Mouse (Mus musculus) midbrain, embryonic 13.5 days (tissue): Measurements from ENCODE around the gene Morn4. TPM values are rescaled to one million over a fixed set of nuclear protein-coding genes. Genes with fewer than 3 reads are reported as not detected.
A peak's percentile ranks its signal among the peaks of the same experiment; 100 is the strongest.
"Not testable (repeated sequence)": the region's sequence is repeated elsewhere in the genome, so short reads cannot be mapped to it uniquely, and the experiment has no call there.

Experiments used
- ATAC-seq: fragments of 200-750 bp; cut with Nextera tagmentation; 2 replicates; pipeline ENCODE4 v1.8.0; 2017; ENCODE audit warnings: mild to moderate bottlenecking, moderate TSS enrichment, moderate library complexity
- H3K27ac ChIP-seq: fragments of 300-500 bp; sonication (generic); 2 replicates; pipeline ENCODE4 v1.5.1; 2015; ENCODE audit warnings: inconsistent platforms, mild to moderate bottlenecking, moderate library complexity
- H3K27me3 ChIP-seq: fragments of 300-500 bp; sonication (generic); 2 replicates; pipeline ENCODE4 v1.6.1; 2015; ENCODE audit warnings: mild to moderate bottlenecking, inconsistent platforms
- H3K36me3 ChIP-seq: fragments of 300-500 bp; sonication (generic); 2 replicates; pipeline ENCODE4 v1.6.1; 2015; ENCODE audit warnings: mild to moderate bottlenecking, inconsistent platforms
- H3K4me1 ChIP-seq: fragments of 300-500 bp; sonication (generic); replicated peaks from 2 replicates; pipeline ENCODE4 v1.6.1; 2015; ENCODE audit warnings: inconsistent platforms
- H3K4me2 ChIP-seq: fragments of 300-500 bp; sonication (generic); replicated peaks from 2 replicates; pipeline ENCODE4 v1.6.1; 2015; ENCODE audit warnings: moderate library complexity, mild to moderate bottlenecking, inconsistent platforms
- H3K4me3 ChIP-seq: fragments of 300-500 bp; sonication (generic); replicated peaks from 2 replicates; pipeline ENCODE4 v1.5.1; 2015; ENCODE audit warnings: mild to moderate bottlenecking, inconsistent platforms
- H3K9ac ChIP-seq: fragments of 300-500 bp; sonication (generic); replicated peaks from 2 replicates; pipeline ENCODE4 v1.6.1; 2015; ENCODE audit warnings: mild to moderate bottlenecking, inconsistent platforms
- H3K9me3 ChIP-seq: fragments of 300-500 bp; sonication (generic); 2 replicates; pipeline ENCODE4 v1.6.1; 2016; ENCODE audit warnings: mild to moderate bottlenecking, inconsistent platforms
- WGBS: fragments of 180-500 bp; shearing (Covaris S2); methylation state at CpG from one replicate; pipeline ENCODE4 v1.1.7; 2015; 5-methylcytosine and 5-hydroxymethylcytosine counted together
- polyA plus RNA-seq: library from polyadenylated mRNA; unstranded; fragments of >200 nt; fragmentation: Nextera tagmentation; extraction: Ambion mirVana; gene quantifications from 2 replicates; pipeline ENCODE4 v1.2.1, GENCODE M21; 2015

Morn4 gene
- polyA plus RNA-seq, 1 experiment from 2014 or later, result 128 TPM

DNA sequence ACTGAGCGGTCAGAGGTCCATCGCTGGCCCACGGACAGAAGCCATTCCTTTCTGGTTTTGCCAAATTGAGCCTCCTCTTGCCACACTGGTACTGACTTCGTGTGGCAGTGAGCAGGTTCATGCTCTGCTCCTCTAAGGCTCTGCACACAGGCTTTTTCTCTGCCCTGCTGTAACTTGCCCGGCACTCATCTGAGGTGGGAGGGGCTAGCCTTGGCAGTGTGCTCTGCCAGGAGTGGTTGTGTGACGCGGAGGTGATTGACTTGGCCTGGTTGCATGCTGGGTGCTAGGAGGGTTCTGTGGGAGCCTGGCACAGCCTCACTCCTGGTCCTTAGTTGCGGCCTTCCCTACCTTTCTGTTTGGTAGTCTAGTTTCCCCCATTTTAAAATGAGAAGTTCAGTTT, 34.3 kb upstream of the Morn4 start:
- ATAC-seq, result no peak

DNA sequence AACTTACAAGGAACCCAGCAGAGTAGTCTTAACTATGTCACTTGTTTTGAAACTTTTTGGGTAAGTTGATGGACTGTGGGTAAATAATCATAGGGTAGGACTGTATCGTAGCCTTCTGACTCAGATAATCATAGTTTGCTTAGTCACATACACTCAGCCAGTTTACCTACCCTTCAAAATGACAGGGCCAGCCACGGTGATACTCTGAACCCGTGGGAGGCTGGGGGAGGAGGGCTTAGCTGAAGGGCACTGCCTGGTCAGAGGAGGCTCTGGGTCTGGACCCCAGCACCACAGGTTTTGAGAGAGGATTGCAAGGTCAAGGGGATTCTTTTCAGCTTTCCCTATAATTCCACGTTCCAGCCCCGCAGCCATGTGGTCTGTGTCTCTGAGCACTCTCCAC, 32.4 kb upstream of the Morn4 start:
- ATAC-seq, result no peak
- H3K27ac ChIP-seq, result no peak overlapping the region
- no peaks in the 10 kb centered on the region for H3K27me3 ChIP-seq
- WGBS, result 95% methylated on average over 5 of the region's 5 CpGs
- H3K9me3 ChIP-seq, result no peaks in the 10 kb centered on the region
- H3K4me1 ChIP-seq, result no peaks in the 10 kb centered on the region
- H3K9ac ChIP-seq, result no peak overlapping the region
- no peak overlapping the region for H3K4me3 ChIP-seq
- no peak overlapping the region for H3K4me2 ChIP-seq
- H3K36me3 ChIP-seq, result peaks cover 89% of the 10 kb centered on the region

More for the DNA sequence above, 34.3 kb upstream of the Morn4 start:
- Histone ChIP-seq H3K36me3 (peaks cover 86% of the 10 kb centered on the region), H3K27me3 (no peaks in the 10 kb centered on the region), H3K27ac (no peak overlapping the region), H3K9me3 (no peaks in the 10 kb centered on the region), H3K4me1 (no peaks in the 10 kb centered on the region), H3K4me2 (no peak overlapping the region), H3K9ac (no peak overlapping the region), H3K4me3 (no peak overlapping the region)
- WGBS, result 91% methylated on average over 8 of the region's 8 CpGs

DNA sequence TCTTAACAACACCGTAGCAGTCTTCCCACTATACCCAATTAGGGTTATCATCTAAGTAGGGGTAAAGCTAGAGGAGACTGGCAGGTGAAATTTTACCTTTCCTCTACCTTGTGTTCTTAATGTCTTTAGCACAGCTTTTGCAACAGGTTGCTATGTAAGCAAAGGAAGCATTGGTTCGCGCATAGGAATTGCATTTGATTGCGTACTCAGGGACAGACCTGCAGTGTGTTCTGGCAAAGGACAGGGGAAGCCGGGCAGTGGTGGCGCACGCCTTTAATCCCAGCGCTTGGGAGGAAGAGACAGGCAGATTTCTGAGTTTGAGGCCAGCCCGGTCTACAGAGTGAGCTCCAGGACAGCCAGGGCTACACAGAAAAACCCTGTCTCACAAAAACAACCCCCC, 32.0 kb upstream of the Morn4 start:
- Histone ChIP-seq H3K27ac (no peak overlapping the region), H3K36me3 (peaks cover 89% of the 10 kb centered on the region), H3K4me3 (no peak overlapping the region), H3K9me3 (no peaks in the 10 kb centered on the region), H3K4me1 (no peaks in the 10 kb centered on the region), H3K9ac (no peak overlapping the region), H3K27me3 (no peaks in the 10 kb centered on the region), H3K4me2 (no peak overlapping the region)
- WGBS, result 98% methylated on average over 9 of the region's 9 CpGs
- ATAC-seq, result no peak

DNA sequence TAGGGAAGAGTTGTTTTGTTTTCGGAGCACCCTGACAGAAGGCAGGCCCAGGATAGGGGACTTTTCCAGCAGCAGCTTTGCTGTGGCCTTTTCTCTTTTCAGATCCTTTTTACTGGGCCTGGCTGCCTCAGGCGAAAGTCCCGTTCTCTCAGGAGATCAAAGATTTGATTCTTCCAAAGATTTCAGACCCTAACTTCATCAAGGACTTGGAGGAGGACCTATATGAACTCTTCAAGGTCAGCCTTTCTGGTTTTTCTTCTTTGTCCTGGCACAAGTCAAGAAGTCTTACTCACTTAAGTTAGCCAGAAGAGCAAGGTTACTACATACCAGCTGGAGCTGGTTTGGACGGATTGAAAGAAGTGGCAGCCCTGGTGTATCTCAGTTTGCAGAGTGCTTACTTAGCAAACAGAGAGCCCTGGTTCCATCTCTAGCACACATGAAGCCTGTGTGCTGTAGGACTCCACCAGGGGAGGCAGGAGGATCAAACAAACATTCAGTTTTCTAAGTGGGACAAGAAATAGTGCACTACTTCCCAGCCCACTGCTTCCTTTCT, 29.7 kb upstream of the Morn4 start:
- H3K9me3 ChIP-seq, result no peaks in the 10 kb centered on the region
- no peak overlapping the region for H3K4me3 ChIP-seq
- H3K9ac ChIP-seq, result no peak overlapping the region
- 94% methylated on average over 4 of the region's 4 CpGs for WGBS
- H3K27ac ChIP-seq, result no peak overlapping the region
- no peak overlapping the region for H3K4me2 ChIP-seq
- ATAC-seq, result no peak
- H3K4me1 ChIP-seq, result no peaks in the 10 kb centered on the region
- peaks cover 74% of the 10 kb centered on the region for H3K36me3 ChIP-seq
- H3K27me3 ChIP-seq, result no peaks in the 10 kb centered on the region

DNA sequence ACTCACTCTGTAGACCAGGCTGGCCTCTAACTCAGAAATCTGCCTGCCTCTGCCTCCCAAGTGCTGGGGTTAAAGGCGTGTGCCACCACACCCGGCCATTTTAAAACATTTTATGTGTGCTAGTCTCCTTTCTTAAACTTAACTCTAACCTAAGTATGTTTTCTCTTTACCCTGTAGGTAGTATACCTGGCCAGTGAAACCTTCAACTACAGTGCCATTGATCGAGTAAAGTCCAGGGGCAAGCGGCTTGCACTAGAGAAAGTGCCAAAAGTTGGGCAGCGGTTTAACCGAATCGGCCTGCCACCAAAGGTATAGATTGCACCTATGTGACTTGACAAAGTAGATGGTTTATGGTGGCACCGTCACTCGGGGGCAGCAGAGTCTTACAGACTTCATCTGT, 18.5 kb upstream of the Morn4 start:
- 97% methylated on average over 9 of the region's 9 CpGs for WGBS
- no peaks in the 10 kb centered on the region for H3K4me1 ChIP-seq
- no peak for ATAC-seq
- no peak overlapping the region for H3K27ac ChIP-seq
- no peak overlapping the region for H3K4me2 ChIP-seq
- no peaks in the 10 kb centered on the region for H3K9me3 ChIP-seq
- peaks cover 47% of the 10 kb centered on the region for H3K36me3 ChIP-seq
- no peaks in the 10 kb centered on the region for H3K27me3 ChIP-seq
- H3K9ac ChIP-seq, result no peak overlapping the region
- H3K4me3 ChIP-seq, result no peak overlapping the region

DNA sequence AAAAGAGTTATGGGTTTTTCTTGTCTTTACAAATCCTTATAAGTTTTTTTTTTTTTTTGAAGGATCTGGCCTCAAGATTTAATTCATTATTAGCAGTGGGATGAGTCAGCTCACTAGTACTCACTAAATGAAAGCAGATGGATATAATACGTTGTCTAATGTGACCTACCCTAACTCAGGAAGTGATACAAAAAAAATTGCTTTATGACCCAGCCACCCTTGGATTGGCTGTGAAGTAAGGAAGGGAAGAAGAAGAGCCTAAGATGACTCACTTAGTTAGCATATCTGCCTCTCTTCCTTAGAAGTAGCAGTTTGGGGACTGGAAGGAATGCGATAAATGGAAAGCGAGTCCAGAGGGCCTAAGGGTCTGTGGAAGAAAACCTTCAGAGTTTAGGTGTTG, 13.2 kb upstream of the Morn4 start:
- Histone ChIP-seq H3K4me3 (no peak overlapping the region), H3K4me2 (no peak overlapping the region), H3K27ac (no peak overlapping the region), H3K4me1 (peaks cover 3% of the 10 kb centered on the region; the same call in 1 of the 2 replicates), H3K36me3 (peaks cover 35% of the 10 kb centered on the region), H3K27me3 (no peaks in the 10 kb centered on the region), H3K9ac (no peak overlapping the region), H3K9me3 (no peaks in the 10 kb centered on the region)
- WGBS, result 92% methylated on average over 3 of the region's 3 CpGs
- no peak for ATAC-seq

DNA sequence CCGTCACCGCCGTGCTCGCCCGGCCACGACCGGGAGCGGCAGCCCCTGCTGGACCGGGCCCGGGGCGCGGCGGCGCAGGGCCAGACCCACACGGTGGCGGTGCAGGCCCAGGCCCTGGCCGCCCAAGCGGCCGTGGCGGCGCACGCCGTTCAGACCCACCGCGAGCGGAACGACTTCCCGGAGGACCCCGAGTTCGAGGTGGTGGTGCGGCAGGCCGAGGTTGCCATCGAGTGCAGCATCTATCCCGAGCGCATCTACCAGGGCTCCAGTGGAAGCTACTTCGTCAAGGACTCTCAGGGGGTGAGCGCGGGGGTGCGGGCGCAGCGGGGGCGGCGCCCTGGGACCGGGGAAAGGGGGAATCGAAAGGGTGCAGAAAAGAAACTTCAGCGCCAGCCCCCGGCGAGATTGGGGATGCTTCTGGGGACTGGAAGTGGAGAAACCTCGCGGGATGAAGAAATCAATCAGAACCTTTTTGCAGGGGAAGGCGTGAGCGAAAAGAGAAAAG, 4.5 kb upstream of the Morn4 start:
- Histone ChIP-seq H3K4me2 (peak overlapping the region; percentile 93), H3K9ac (peak overlapping the region; percentile 92), H3K4me1 (peaks cover 37% of the 10 kb centered on the region), H3K27ac (peak overlapping the region; percentile 89), H3K9me3 (no peaks in the 10 kb centered on the region), H3K36me3 (peaks cover 9% of the 10 kb centered on the region; the same call in 1 of the 2 replicates), H3K27me3 (no peaks in the 10 kb centered on the region), H3K4me3 (peak overlapping the region; percentile 91)
- peak; percentile 76 for ATAC-seq
- WGBS, result under 1% methylated on average over 52 of the region's 52 CpGs

DNA sequence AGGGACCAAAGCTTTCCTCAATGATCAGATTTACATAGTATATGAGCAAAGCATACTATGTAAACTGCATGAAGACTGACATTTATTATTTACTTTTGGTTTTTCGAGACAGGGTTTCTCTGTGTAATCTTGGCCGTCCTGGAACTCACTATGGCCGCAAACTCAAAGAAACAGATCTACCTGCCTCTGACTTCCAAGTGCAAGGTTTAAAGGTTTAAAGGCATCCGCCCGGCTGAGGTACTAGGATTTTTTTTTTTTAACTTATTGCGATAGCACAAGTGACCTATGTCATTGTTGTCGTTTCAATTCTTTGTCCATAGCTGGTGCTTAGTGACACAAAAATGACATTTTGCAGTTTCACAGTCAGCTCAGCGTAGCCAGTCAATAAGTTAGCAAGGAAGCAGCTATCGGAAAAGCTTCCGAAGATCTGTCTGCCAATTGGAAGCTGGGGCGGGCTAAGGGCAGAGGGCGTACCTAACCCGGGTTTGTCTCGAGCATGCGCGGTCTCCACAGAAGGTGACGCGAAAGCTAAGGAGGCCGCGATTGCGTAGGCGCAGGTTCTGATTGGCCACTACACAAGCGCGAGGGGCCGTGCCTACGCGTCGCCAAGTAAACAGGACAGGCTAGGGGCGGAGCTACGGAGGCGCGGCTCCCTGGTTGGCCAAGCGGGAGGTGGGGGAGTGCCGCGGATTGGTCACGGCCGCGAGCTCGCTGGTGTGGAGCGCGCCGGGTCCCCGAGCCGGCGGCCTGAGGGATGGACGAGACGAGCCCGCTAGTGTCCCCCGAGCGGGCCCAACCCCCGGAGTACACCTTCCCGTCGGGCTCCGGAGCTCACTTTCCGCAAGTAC, 3.8 kb upstream of the Morn4 start, which contains the start of gene Pi4k2a:
TSS of gene Pi4k2a (plus strand) at position 723 of the 848 bp plus-strand sequence.
- H3K4me2 ChIP-seq, result peak within 1 kb of the TSS; percentile 93
- no peaks in the 10 kb centered on the region for H3K9me3 ChIP-seq
- no peaks in the 10 kb centered on the region for H3K27me3 ChIP-seq
- 2% methylated on average over 40 of the region's 55 CpGs for WGBS
- H3K27ac ChIP-seq, result peak within 1 kb of the TSS; percentile 89
- H3K4me1 ChIP-seq, result peaks cover 41% of the 10 kb centered on the region
- peaks cover 8% of the 10 kb centered on the region; the same call in 1 of the 2 replicates for H3K36me3 ChIP-seq
- H3K9ac ChIP-seq, result peak within 1 kb of the TSS; percentile 92
- peak within 1 kb of the TSS; percentile 91 for H3K4me3 ChIP-seq
- peak; percentile 97 for ATAC-seq

DNA sequence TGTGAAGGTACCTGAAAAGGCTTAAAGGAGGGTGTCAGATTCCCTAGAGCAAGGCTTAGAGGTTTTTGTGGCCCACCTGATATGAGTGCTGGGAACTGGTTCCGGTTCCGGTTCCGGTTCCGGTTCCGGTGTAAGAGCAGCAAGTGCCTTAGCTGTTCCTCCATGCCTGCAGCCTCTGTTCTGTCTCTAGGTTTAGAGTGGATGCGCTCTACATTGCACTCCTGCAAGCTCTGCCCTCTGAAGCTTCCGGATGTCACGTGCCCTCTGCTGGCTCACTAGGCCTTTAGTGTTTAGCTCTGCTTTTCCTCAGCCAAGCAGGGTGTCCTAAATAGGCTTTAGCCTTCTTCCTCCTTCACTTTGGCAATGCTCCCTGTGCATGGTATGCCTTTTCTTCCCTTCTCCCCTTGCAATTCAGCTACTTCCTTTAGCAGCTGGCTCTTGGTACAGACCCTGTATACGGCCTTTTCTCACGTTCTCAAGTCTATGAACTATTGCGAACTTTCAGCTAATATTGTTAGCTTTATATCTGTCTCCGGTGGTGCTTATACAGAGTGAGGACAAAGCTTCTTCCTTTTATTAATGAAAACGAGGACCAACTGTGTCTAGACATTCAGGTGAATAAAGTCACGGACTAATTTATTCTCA, 3.1 kb upstream of the Morn4 start:
- H3K9me3 ChIP-seq, result no peaks in the 10 kb centered on the region
- peaks cover 5% of the 10 kb centered on the region; the same call in 1 of the 2 replicates for H3K36me3 ChIP-seq
- H3K27me3 ChIP-seq, result no peaks in the 10 kb centered on the region
- peak overlapping the region; percentile 28; the same call in 1 of the 2 replicates for H3K9ac ChIP-seq
- peak overlapping the region; percentile 80 for H3K27ac ChIP-seq
- H3K4me3 ChIP-seq, result peak overlapping the region; percentile 91
- peaks cover 37% of the 10 kb centered on the region for H3K4me1 ChIP-seq
- WGBS, result 26% methylated on average over 14 of the region's 14 CpGs
- H3K4me2 ChIP-seq, result peak overlapping the region; percentile 68
- no peak for ATAC-seq

DNA sequence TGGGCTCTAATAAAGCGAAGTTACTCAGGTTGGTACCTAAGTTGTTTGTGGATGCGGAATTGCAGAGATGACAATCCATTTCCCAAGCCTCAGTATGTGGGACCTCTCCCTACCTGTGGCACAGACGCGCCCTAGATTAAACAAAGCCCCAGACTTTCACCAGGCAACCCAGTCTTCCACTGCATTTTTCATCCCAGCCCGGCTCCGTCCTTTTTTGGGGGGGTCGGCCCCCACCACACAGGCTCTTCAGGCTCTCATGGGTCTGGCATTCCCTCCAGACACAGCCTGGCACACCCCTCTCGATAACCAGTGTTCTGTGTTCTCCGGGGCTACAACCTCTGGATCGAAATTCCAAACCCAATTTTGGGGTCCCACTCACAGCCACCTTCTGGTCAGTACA, 467 bp downstream of the Morn4 start:
- Histone ChIP-seq H3K27me3 (no peaks in the 10 kb centered on the region), H3K9me3 (no peaks in the 10 kb centered on the region), H3K9ac (peak overlapping the region; percentile 84), H3K4me2 (peak overlapping the region; percentile 85), H3K4me1 (peaks cover 19% of the 10 kb centered on the region), H3K36me3 (no peaks in the 10 kb centered on the region; the same call in 1 of the 2 replicates), H3K27ac (peak overlapping the region; percentile 74), H3K4me3 (peak overlapping the region; percentile 89)
- 5% methylated on average over 10 of the region's 10 CpGs for WGBS
- ATAC-seq, result no peak

DNA sequence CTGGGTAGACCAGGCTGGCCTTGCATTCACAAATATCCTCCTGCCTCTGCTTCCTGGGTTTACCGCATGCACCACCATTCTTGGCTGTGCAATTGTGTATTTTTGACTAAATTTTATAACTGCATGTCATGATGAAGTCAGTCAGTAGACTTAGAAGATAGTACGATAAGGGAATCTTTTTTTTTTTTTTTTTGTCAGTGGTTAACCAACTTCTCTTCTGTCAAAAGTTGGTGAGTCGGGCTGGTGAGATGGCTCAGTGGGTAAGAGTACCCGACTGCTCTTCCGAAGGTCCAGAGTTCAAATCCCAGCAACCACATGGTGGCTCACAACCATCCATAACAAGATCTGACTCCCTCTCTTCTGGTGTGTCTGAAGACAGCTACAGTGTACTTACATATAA, 4.5 kb downstream of the Morn4 start:
- 97% methylated on average over 5 of the region's 5 CpGs for WGBS

DNA sequence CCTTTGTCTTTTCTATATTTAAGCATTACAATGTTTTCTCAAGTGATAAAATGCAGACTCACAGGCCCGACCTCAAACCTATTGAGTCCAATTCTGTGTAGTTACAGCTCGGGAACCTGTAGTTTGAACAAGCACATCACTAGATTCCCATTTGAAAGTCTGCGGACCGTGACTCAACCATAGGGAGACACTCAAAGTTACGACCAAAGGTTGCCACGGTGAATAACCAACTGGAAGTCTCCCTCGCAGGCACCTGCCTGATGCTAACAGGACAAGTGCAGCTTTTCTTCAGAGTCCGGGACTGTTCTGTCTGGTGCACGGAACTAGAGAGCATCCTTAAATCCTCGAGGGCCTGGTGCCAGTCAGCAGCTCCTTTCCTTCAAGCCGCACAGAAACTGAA, 5.7 kb downstream of the Morn4 start:
- no peak for ATAC-seq

More for the DNA sequence above, 4.5 kb downstream of the Morn4 start:
- H3K36me3 ChIP-seq, result peaks cover 25% of the 10 kb centered on the region
- not testable (repeated sequence) for H3K4me3 ChIP-seq, H3K4me1 ChIP-seq, H3K4me2 ChIP-seq, H3K9me3 ChIP-seq, H3K9ac ChIP-seq, ATAC-seq, H3K27me3 ChIP-seq, H3K27ac ChIP-seq

More for the DNA sequence above, 5.7 kb downstream of the Morn4 start:
- no peak overlapping the region for H3K4me2 ChIP-seq
- peaks cover 2% of the 10 kb centered on the region for H3K4me1 ChIP-seq
- no peak overlapping the region for H3K27ac ChIP-seq
- H3K27me3 ChIP-seq, result no peaks in the 10 kb centered on the region
- no peaks in the 10 kb centered on the region for H3K9me3 ChIP-seq
- no peak overlapping the region for H3K9ac ChIP-seq
- peaks cover 36% of the 10 kb centered on the region for H3K36me3 ChIP-seq
- H3K4me3 ChIP-seq, result no peak overlapping the region
- WGBS, result 73% methylated on average over 11 of the region's 11 CpGs
